Mouse (Mus musculus) E14TG2a.4 (cell line): ENCODE results near the gene Unc13c.

ENCODE experiments used
- CTCF ChIP-seq: conservative IDR thresholded peaks from 2 replicates; pipeline ENCODE4 v1.5.1; 2014; ENCODE audit warnings: low read length
- POU5F1 ChIP-seq: IDR thresholded peaks from 2 replicates; pipeline ENCODE4 v1.6.1; 2014; ENCODE audit warnings: low read length, borderline replicate concordance

- no peak for TF ChIP-seq CTCF
- TF ChIP-seq POU5F1, result no peak
Measured at GRCm38 (mm10) chr9:73431925-73432324, 536.8 kb downstream of the Unc13c start.
